Mouse (Mus musculus) C2C12 (cell line): ENCODE measurements around the gene Cacna1i. TPM values are rescaled to one million over a fixed set of nuclear protein-coding genes. Genes with fewer than 3 reads are reported as not detected.

Source experiments
- H3K27me3 ChIP-seq: one replicate; pipeline ENCODE4 v1.6.1; 2011; ENCODE audit not compliant: control insufficient read depth, insufficient read depth, insufficient read length
- H3K36me3 ChIP-seq: one replicate; pipeline ENCODE4 v1.6.1; 2011; ENCODE audit not compliant: control insufficient read depth, insufficient read depth
- H3K4me3 ChIP-seq: one replicate; pipeline ENCODE4 v1.5.1; 2011; ENCODE audit warnings: mild to moderate bottlenecking, control low read depth; ENCODE audit not compliant: poor library complexity, insufficient read depth, severe bottlenecking
- H3K79me2 ChIP-seq: one replicate; pipeline ENCODE4 v1.6.1; 2011; ENCODE audit not compliant: control insufficient read depth, insufficient read depth
- H3K79me3 ChIP-seq: one replicate; pipeline ENCODE4 v1.6.1; 2011; ENCODE audit warnings: low read depth, control low read depth
- H3ac ChIP-seq: one replicate; pipeline ENCODE3; 2011; ENCODE audit warnings: low read depth; ENCODE audit not compliant: control insufficient read depth, insufficient read length
- CEBPB ChIP-seq: IDR thresholded peaks from one replicate; pipeline ENCODE4 v1.6.1; 2011; ENCODE audit warnings: low read depth, mild to moderate bottlenecking, control low read depth, moderate library complexity
- CTCF ChIP-seq: IDR thresholded peaks from one replicate; pipeline ENCODE4 v1.5.1; 2011; ENCODE audit not compliant: control insufficient read depth, insufficient read depth, insufficient read length
- FOSL1 ChIP-seq: IDR thresholded peaks from one replicate; pipeline ENCODE4 v1.8.0; 2011; ENCODE audit warnings: mild to moderate bottlenecking, low read length; ENCODE audit not compliant: poor library complexity, insufficient read depth, severe bottlenecking
- MAX ChIP-seq: IDR thresholded peaks from one replicate; pipeline ENCODE4 v1.6.1; 2011; ENCODE audit warnings: mild to moderate bottlenecking, control low read depth
- MYOD1 ChIP-seq: IDR thresholded peaks from one replicate; pipeline ENCODE4 v1.6.1; 2011; ENCODE audit warnings: low read depth; ENCODE audit not compliant: control insufficient read depth, insufficient read length
- MYOG ChIP-seq: IDR thresholded peaks from one replicate; pipeline ENCODE4 v1.6.1; 2011; ENCODE audit not compliant: control insufficient read depth, insufficient read length; ENCODE audit errors: extremely low read depth
- USF1 ChIP-seq: IDR thresholded peaks from one replicate; pipeline ENCODE4 v1.6.1; 2011; ENCODE audit warnings: low read depth, mild to moderate bottlenecking, control low read depth, moderate library complexity
- polyA plus RNA-seq: library from polyadenylated mRNA; unstranded; fragments of >200 nt; fragmentation: generic; extraction: Trizol; gene quantifications from one replicate; pipeline ENCODE4 v1.2.1, GENCODE M21; 2012; ENCODE audit warnings: missing spikeins

The Cacna1i gene
- polyA plus RNA-seq, 1 experiment: not detected

DNA sequence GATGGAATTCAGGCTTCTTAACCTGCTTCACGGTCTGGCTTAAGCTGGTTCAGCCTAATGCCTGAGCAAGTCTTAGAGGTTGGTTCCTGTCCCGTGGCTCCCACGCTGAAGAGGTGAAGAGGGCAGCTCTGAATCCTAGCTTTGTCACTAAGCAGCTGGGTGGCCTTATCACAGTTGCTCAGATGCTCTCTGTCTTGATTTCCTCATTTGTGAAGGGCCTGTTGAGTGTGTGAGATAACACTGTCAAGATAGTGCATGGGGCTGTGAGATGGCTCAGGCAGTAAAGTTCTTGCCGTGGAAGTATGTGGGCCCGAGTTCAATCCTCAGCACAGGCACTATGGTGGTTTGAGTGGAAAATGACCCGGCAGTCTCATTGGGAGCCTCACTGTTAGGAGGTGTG lies 153.2 kb downstream of the Cacna1i start:
- Histone ChIP-seq H3K36me3 (no peaks in the 10 kb centered on the region), H3ac (no peak overlapping the region), H3K79me2 (no peaks in the 10 kb centered on the region), H3K79me3 (no peaks in the 10 kb centered on the region), H3K4me3 (no peak overlapping the region), H3K27me3 (peaks cover 28% of the 10 kb centered on the region)
- TF ChIP-seq CEBPB: no peak
- no peak for TF ChIP-seq FOSL1
- no peak for TF ChIP-seq USF1
- TF ChIP-seq MYOG: no peak
- TF ChIP-seq MAX: no peak
- TF ChIP-seq CTCF: no peak
- TF ChIP-seq MYOD1: no peak

DNA sequence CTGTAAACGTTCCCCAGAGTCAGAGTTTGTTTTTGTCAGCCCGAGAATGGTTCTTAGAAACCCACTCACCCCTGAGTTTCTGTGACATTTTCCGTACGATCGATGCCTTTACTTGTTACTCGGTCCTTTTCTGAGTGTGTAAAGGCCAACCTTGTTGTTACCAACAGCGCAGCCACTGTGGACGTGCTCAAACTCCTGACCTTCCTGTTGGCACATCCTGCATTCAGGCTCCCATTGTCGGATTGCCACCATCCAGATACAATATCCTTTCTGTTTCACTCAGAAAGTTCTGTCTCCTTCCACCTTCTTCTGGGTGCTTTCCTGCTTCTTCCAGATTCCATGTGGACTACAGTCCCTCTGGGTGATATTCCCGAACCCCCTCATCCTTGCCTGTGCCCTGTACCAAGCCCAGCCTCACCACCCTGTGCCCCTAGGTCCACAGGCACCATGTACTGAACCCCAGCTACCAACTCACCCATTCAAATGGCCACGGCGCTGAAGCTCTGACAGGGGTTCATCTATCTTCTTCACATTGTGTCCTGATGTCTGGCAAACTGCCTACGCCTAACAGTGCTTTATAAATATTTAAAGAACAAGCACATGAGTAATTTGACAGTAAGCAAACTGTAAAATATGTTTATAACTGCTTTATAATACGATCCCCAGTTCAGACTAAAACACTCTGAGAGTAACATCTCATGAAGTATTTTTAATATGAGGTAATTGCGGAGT lies 159.1 kb downstream of the Cacna1i start:
- Histone ChIP-seq H3ac (no peak overlapping the region), H3K79me3 (no peaks in the 10 kb centered on the region), H3K27me3 (peaks cover 25% of the 10 kb centered on the region), H3K4me3 (no peak overlapping the region), H3K36me3 (no peaks in the 10 kb centered on the region), H3K79me2 (no peaks in the 10 kb centered on the region)
- TF ChIP-seq MYOG: no peak
- no peak for TF ChIP-seq MAX
- TF ChIP-seq MYOD1: no peak
- TF ChIP-seq USF1: no peak
- no peak for TF ChIP-seq CTCF
- TF ChIP-seq CEBPB: no peak
- TF ChIP-seq FOSL1: no peak

Other genes with a start within 250 kb of the Cacna1i start
- 7.9 TPM for gene Syngr1, start 195.9 kb upstream of the Cacna1i start, polyA plus RNA-seq
- 1,181 TPM for gene Rpl3, start 195.4 kb upstream of the Cacna1i start, polyA plus RNA-seq
- 30.2 TPM for gene Tab1, start 154.1 kb upstream of the Cacna1i start, polyA plus RNA-seq
- gene Mgat3, start 113.5 kb upstream of the Cacna1i start, polyA plus RNA-seq: 19.2 TPM
- gene Mief1, start 53.2 kb upstream of the Cacna1i start, polyA plus RNA-seq: 27.3 TPM
- gene AC140267.1, start 51.4 kb upstream of the Cacna1i start, polyA plus RNA-seq: not detected
- gene Atf4, start 32.1 kb upstream of the Cacna1i start, polyA plus RNA-seq: 507 TPM
- 223 TPM for gene Rps19bp1, start 22.9 kb upstream of the Cacna1i start, polyA plus RNA-seq